Mouse (Mus musculus): ENCODE results near the gene Epb41l5. TPM values are rescaled to one million over a fixed set of nuclear protein-coding genes. Genes with fewer than 3 reads are reported as not detected.

Gene Epb41l5
- polyA plus RNA-seq, 1 experiment from 2014 or later = 20.3 TPM

DNA sequence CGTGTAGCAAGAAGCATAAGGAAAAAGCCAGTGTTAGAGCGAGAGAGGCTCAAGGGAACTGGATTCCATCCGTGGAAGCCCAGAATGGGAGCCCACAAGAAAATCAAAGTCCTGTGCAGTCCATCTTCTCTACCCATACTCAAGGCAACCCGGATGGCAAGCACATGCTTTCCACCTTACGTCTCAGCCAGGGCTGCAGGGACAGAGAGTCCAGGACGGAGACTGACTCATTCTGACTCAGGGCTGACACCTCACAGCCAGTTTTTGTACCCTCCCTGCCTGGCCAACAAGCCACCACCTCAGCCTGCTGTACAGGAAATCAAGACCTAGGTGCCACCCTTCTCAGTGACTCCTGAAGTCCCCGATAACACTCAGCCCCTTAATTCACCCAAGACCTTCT is 139.3 kb downstream of the Epb41l5 start:
- Histone ChIP-seq H3K27ac (replicated peaks) (no peak overlapping the region), H3K4me3 (no peak overlapping the region), H3K4me1 (peaks cover 13% of the 10 kb centered on the region), H3K4me2 (replicated peaks) (no peak overlapping the region), H3K9me3 (no peaks in the 10 kb centered on the region), H3K36me3 (no peaks in the 10 kb centered on the region), H3K27me3 (no peaks in the 10 kb centered on the region), H3K9ac (replicated peaks) (no peak overlapping the region)
- 86% methylated on average over 7 of the region's 7 CpGs for WGBS
- ATAC-seq (replicated peaks) = no peak

DNA sequence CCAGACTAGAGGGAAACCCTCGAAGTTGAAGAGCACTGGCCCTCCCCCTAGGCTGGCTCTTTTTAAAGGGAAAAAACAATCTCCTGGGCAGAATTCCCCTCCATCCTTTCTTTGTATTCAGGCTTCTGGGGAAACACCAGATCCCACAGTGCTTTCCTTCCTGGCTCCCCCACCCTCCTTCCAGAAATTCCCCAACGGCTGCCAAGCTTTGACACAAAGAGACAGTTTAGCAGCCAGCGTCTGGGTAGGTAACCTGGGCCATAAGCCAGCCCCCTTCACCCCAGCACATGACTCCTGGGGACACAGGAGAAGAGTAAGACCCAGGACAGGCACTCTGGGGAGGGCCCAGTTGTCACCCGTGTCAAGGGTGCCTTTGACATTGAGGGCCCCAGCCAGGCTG is 140.3 kb downstream of the Epb41l5 start:
- Histone ChIP-seq H3K27ac (replicated peaks) (peak overlapping the region; percentile 36; the same call in 1 of the 2 replicates), H3K9me3 (no peaks in the 10 kb centered on the region)
- WGBS = 16% methylated on average over 4 of the region's 4 CpGs

DNA sequence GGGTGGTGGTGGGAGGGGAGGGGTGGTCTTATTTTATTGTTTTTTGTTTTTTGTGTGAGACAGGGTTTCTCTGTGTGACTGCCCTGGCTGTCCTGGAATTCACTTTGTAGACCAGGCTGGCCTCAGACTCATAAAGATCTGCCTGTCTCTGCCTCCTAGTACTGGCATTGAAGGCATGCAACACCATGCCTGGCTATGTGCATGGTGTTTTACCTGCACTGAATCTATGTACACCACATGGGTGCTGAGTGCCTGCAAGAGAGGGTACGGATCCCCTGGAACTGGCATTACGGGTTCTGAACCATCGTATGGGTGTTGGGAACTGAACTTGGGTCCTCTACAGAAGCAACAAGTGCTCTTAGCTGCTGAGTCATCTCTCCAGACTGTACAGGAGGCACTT is 142.8 kb downstream of the Epb41l5 start:
- Histone ChIP-seq H3K27ac (replicated peaks) (no peak overlapping the region), H3K4me1 (peaks cover 22% of the 10 kb centered on the region), H3K4me2 (replicated peaks) (no peak overlapping the region), H3K4me3 (no peak overlapping the region), H3K9ac (replicated peaks) (no peak overlapping the region), H3K36me3 (no peaks in the 10 kb centered on the region), H3K27me3 (no peaks in the 10 kb centered on the region), H3K9me3 (no peaks in the 10 kb centered on the region)
- no peak for ATAC-seq (replicated peaks)
- 94% methylated on average over 3 of the region's 3 CpGs for WGBS

More for the DNA sequence above, 140.3 kb downstream of the Epb41l5 start:
- Histone ChIP-seq H3K9ac (replicated peaks) (no peak overlapping the region), H3K4me1 (peaks cover 20% of the 10 kb centered on the region), H3K4me2 (replicated peaks) (no peak overlapping the region), H3K36me3 (no peaks in the 10 kb centered on the region), H3K4me3 (no peak overlapping the region), H3K27me3 (no peaks in the 10 kb centered on the region)
- no peak for ATAC-seq (replicated peaks)

DNA sequence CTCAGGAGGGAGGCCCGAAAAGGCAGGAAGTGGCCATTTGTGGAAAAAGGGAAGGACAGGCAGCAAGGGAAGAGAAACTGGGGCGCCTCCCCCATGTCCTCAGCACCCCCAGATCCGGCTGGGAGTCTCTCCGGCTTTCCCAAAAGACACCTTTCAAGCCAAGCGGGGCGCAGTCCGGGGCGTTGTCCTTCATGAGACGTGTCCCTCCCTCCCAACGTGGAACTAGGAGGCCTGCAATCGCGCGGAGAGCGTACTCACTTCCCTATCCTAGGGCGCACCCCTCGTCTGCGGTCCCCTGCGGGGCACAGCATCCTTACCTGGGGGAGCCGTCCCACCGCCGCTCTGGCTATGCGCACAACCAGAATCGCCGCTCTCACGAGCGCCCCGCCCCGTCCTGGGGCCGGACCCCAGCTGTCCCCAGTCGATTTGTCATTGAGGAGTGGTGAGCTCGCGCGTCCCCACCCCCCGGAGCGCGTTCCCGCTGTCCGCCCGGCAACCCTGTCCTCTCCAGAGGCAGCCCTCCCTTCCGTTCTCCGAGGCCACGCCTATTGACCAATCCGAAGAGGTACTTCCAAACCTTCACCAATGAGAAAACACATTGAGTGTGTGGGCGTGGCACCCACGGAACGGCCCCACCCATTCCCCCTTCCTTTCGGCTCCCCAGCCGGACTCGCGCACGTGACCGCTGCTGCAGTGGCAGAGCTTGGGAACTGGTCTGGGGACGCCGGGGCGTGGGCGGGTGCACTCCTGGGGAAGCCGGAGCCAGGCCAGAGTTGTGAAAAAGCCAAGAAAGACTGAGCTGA is 144.3 kb downstream of the Epb41l5 start, which contains the start of gene Ralb:
Gene Ralb, minus strand, starts transcription at position 535 of the 803 bp plus-strand sequence.
- WGBS = 1% methylated on average over 57 of the region's 57 CpGs
- H3K4me1 ChIP-seq = peaks cover 22% of the 10 kb centered on the region
- H3K4me3 ChIP-seq = peak within 1 kb of the TSS; percentile 55
- H3K27ac ChIP-seq (replicated peaks) = peak within 1 kb of the TSS; percentile 19; the same call in 1 of the 2 replicates
- no peaks in the 10 kb centered on the region for H3K9me3 ChIP-seq
- peak within 1 kb of the TSS; percentile 87 for H3K4me2 ChIP-seq (replicated peaks)
- ATAC-seq (replicated peaks) = peak; percentile 97
- H3K27me3 ChIP-seq = no peaks in the 10 kb centered on the region
- H3K36me3 ChIP-seq = no peaks in the 10 kb centered on the region
- peak within 1 kb of the TSS; percentile 57 for H3K9ac ChIP-seq (replicated peaks)

DNA sequence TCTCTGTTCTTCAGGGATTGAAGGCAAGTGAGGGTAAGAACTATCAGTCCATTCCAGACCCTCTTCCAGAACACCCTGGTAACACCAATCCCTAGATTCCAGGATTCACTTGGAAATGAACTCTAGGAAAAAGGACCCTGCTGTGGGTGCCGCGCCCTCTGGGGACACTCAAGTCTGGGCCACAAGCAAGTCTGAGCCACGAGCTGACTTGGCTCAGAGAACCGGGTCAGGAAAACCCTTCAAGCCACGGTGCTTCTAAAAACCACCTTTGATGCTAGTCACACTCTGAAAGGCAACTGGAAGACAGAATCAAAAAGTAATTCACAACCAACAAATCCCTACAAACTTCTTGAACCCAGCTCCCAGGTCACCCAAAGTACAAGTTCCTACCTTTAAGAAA is 145.0 kb downstream of the Epb41l5 start:
- H3K4me2 ChIP-seq (replicated peaks) = peak overlapping the region; percentile 87
- no peaks in the 10 kb centered on the region for H3K27me3 ChIP-seq
- no peak for ATAC-seq (replicated peaks)
- H3K9ac ChIP-seq (replicated peaks) = peak overlapping the region; percentile 57; the same call in 1 of the 2 replicates
- peak overlapping the region; percentile 55 for H3K4me3 ChIP-seq
- no peaks in the 10 kb centered on the region for H3K36me3 ChIP-seq
- WGBS = 24% methylated on average over 5 of the region's 5 CpGs
- H3K4me1 ChIP-seq = peaks cover 21% of the 10 kb centered on the region
- H3K27ac ChIP-seq (replicated peaks) = no peak overlapping the region
- no peaks in the 10 kb centered on the region for H3K9me3 ChIP-seq

DNA sequence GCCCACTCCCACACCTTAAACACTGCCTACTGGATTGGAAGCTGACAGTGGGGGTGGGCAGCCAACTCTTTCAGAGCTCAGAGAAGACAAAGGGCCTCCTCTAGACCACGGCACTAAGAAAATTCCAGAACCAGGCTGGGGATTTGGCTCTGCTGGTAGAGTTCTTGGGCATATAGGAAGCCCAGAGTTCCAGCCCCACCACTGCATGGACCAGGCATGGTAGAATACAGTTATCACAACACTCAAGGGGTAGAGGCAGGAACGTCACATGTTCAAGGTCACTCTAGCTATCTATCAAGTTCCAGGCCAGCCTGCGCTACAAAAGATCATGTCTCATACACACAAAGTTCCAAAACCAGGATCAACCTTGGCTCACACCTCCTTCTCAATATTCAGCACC is 145.6 kb downstream of the Epb41l5 start:
- Histone ChIP-seq H3K9ac (replicated peaks) (no peak overlapping the region), H3K36me3 (no peaks in the 10 kb centered on the region), H3K27ac (replicated peaks) (no peak overlapping the region), H3K4me3 (peak overlapping the region; percentile 55; the same call in 1 of the 2 replicates), H3K4me2 (replicated peaks) (peak overlapping the region; percentile 87), H3K9me3 (no peaks in the 10 kb centered on the region), H3K27me3 (no peaks in the 10 kb centered on the region), H3K4me1 (peaks cover 15% of the 10 kb centered on the region)
- ATAC-seq (replicated peaks) = no peak
- WGBS = 77% methylated on average over 3 of the region's 3 CpGs

DNA sequence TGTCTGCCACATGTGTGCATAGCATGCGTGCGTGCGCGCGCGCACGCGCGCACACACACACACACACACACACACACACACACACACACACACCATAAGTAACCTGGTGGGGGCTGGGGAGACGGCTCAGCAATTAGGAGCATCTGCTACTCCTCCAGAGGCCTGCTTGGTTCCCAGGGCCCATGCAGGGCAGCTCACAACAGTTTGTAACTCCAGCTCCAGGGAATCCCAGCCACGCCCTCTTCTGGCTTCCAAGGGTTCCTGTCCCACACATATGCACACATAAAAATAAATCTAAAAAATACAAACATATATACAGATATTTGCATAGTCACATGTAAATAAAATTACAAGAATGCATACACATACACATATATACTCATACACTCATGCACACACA is 146.1 kb downstream of the Epb41l5 start:
- no peak overlapping the region for H3K4me3 ChIP-seq
- 93% methylated on average over 11 of the region's 11 CpGs for WGBS
- H3K9me3 ChIP-seq = no peaks in the 10 kb centered on the region
- H3K36me3 ChIP-seq = no peaks in the 10 kb centered on the region
- no peak for ATAC-seq (replicated peaks)
- H3K4me1 ChIP-seq = peaks cover 15% of the 10 kb centered on the region
- no peaks in the 10 kb centered on the region for H3K27me3 ChIP-seq
- H3K9ac ChIP-seq (replicated peaks) = no peak overlapping the region
- no peak overlapping the region for H3K4me2 ChIP-seq (replicated peaks)
- H3K27ac ChIP-seq (replicated peaks) = no peak overlapping the region

DNA sequence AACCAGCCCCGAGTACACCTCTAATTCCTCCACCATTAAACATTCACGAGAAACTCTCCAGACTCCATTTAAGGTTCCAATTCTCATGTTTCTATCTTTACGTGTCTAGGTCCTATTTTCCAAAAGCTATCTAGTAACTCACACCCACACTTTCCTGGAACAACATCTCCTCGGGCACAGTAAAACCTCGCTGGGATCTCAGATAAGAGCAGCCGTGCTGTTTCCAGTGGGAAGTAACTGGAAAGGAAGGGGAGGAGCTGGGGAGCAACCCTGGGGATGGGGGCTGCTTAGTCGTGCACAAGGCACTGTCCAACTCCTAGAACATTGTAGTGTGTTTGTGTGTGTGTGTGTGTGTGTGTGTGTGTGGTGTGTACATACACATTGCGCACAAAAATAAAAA is 146.9 kb downstream of the Epb41l5 start:
- 85% methylated on average over 8 of the region's 8 CpGs for WGBS

DNA sequence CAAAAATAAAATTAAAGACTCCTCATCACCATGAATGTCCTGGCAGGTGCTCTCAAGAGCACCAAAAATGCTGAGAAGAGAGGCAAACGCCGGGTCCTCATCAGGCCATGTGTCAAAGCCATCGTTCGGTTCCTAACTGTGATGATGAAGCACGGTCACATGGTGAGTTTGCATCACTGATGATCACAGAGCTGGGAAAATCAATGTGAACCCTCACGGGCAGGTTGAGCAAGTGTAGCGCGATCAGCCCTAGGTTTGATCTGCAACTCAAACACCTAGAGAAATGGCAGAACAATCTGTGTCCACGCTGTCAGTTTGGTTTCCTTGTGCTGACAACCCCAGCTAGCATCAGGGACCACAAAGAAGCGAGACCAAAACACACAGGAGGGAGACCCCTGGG is 149.3 kb downstream of the Epb41l5 start:
- H3K27ac ChIP-seq (replicated peaks) = no peak overlapping the region
- H3K4me2 ChIP-seq (replicated peaks) = no peak overlapping the region
- H3K27me3 ChIP-seq = no peaks in the 10 kb centered on the region
- peaks cover 9% of the 10 kb centered on the region for H3K4me1 ChIP-seq
- no peaks in the 10 kb centered on the region for H3K36me3 ChIP-seq
- no peaks in the 10 kb centered on the region for H3K9me3 ChIP-seq
- H3K4me3 ChIP-seq = no peak overlapping the region
- ATAC-seq (replicated peaks) = no peak
- 92% methylated on average over 10 of the region's 10 CpGs for WGBS
- H3K9ac ChIP-seq (replicated peaks) = no peak overlapping the region

More for the DNA sequence above, 146.9 kb downstream of the Epb41l5 start:
- no peaks in the 10 kb centered on the region for H3K27me3 ChIP-seq
- H3K4me3 ChIP-seq = no peak overlapping the region
- no peak for ATAC-seq (replicated peaks)
- H3K27ac ChIP-seq (replicated peaks) = no peak overlapping the region
- H3K9me3 ChIP-seq = no peaks in the 10 kb centered on the region
- H3K9ac ChIP-seq (replicated peaks) = no peak overlapping the region
- H3K36me3 ChIP-seq = no peaks in the 10 kb centered on the region
- no peak overlapping the region for H3K4me2 ChIP-seq (replicated peaks)
- H3K4me1 ChIP-seq = peaks cover 15% of the 10 kb centered on the region

DNA sequence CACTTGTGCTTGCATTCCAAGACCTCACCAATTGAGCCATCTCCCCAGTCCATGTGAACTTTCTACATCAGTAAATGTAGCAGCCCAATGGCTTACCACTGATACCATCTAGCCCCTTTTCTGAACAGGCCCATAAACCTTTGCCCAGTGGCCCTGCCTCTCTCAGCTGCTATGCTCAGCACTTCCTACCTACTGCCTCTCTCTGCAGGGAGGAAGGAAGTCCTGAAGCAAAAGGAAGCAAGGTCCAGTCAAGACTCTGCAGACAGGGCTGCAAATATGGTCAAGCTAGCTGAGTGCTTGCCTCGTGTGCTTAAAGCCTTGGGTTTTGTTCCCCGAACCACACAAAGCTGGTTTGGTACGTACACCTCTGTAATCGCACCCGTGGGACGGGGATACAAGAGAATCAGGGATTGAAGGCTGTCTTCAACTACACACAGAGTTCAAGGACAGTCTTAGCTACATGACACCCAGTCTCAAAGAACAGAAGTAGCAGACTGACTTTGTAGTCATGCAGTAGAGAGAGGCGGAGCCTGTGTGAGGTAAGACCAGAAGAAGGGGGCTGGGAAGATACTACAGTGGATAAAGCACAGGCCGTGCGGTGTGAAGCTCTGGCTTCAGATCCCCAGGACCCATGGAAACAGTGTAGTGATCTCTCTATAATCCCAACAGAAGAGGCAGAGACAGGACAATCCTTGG is 150.1 kb downstream of the Epb41l5 start:
- Histone ChIP-seq H3K27ac (replicated peaks) (no peak overlapping the region), H3K4me1 (peaks cover 3% of the 10 kb centered on the region), H3K9ac (replicated peaks) (no peak overlapping the region), H3K4me3 (no peak overlapping the region), H3K27me3 (no peaks in the 10 kb centered on the region), H3K36me3 (no peaks in the 10 kb centered on the region), H3K9me3 (no peaks in the 10 kb centered on the region), H3K4me2 (replicated peaks) (no peak overlapping the region)
- ATAC-seq (replicated peaks) = no peak
- WGBS = 86% methylated on average over 9 of the region's 9 CpGs

DNA sequence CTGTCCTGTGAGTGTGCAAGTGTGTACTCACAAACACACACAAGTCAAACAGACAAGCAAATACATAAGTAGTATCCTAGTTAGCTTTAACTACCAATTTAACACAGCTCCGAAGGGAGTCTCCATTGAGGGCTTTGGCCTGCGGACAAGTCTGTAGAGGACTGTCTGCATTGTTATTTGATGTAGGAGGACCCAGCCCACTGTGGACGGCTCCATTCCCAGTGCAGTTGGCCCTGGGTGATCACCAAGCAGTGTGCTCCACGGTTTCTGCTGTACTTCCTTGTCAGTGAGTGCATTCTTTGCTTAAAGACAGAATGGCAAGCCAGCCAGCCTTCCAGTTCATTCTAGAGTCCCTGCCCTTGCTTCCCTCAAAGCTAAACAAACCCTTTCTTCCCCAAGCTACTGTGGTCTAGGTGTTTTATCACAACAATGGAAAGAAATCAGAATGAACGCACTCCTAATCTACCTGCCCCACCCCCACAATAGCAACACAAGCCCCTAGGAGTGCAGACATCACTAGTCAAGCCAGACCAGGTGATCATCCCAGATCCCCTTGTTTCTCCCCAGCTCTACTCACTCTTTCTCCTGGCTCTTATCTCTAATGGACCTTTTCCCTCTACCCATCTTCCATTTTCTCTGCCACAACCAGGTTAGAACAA is 151.3 kb downstream of the Epb41l5 start:
- H3K27ac ChIP-seq (replicated peaks) = no peak overlapping the region
- ATAC-seq (replicated peaks) = no peak
- no peak overlapping the region for H3K4me2 ChIP-seq (replicated peaks)
- no peaks in the 10 kb centered on the region for H3K27me3 ChIP-seq
- no peak overlapping the region for H3K9ac ChIP-seq (replicated peaks)
- no peaks in the 10 kb centered on the region for H3K36me3 ChIP-seq
- WGBS = 76% methylated on average over 5 of the region's 5 CpGs
- H3K4me1 ChIP-seq = no peaks in the 10 kb centered on the region
- H3K4me3 ChIP-seq = no peak overlapping the region
- H3K9me3 ChIP-seq = no peaks in the 10 kb centered on the region

DNA sequence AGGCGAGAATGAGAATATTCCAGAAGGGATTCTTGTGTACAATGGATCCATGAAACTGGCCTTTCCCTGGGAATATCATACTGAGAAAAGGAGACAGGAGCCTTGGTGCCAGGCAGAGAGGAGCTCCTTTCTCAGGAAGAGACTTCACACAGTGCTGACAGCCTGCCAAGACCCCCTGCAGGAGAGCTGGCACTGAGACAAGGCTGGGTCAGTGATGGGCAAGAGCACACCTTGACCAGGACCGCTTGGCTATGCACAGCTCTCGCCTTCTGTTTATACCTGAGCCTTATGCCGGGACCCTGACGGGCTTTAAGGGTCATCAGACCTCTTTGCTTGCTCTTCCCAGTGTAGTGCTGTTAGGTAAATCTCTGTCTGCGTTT is 153.4 kb downstream of the Epb41l5 start:
- Histone ChIP-seq H3K27ac (replicated peaks) (no peak overlapping the region), H3K9ac (replicated peaks) (no peak overlapping the region), H3K9me3 (no peaks in the 10 kb centered on the region), H3K4me1 (no peaks in the 10 kb centered on the region), H3K27me3 (no peaks in the 10 kb centered on the region), H3K36me3 (no peaks in the 10 kb centered on the region), H3K4me3 (no peak overlapping the region), H3K4me2 (replicated peaks) (no peak overlapping the region)
- 86% methylated on average over 6 of the region's 6 CpGs for WGBS
- no peak for ATAC-seq (replicated peaks)
